In genomic region chr14:8398507-8398906, GRCm38 (mm10) we compare ENCODE assay signal across 26 mouse cellular contexts. TPM values are rescaled to one million over a fixed set of nuclear protein-coding genes. Genes with fewer than 3 reads are reported as not detected.
"Had no signal": no experiment of that assay in that cellular context is flagged by ENCODE, and none has a peak within 500 bp of the region (broad histone marks: within the 10 kb centered on the region; RNA-seq: fewer than 3 reads in every experiment).

No protein-coding gene starts in this region.

- H3K4me3 ChIP-seq: gastrocnemius, adult 2 months; heart, embryonic 10.5 days; heart, embryonic 12.5 days; hindbrain, embryonic 10.5 days; hindbrain, embryonic 12.5 days; intestine, embryonic 15.5 days; layer of hippocampus, adult 2 months; left cerebral cortex, adult 2 months; limb, embryonic 10.5 days; limb, embryonic 12.5 days had no signal

- H3K4me2 ChIP-seq: heart, embryonic 12.5 days; hindbrain, embryonic 12.5 days; hindbrain, embryonic 14.5 days; intestine, embryonic 15.5 days; limb, embryonic 12.5 days had no signal

- H3K9me3 ChIP-seq: heart, embryonic 10.5 days; heart, embryonic 12.5 days; hindbrain, embryonic 10.5 days; hindbrain, embryonic 12.5 days; intestine, embryonic 15.5 days; limb, embryonic 10.5 days; limb, embryonic 12.5 days had no signal

- ATAC-seq: hindbrain, embryonic 16.5 days; inflammation-experienced regulatory T-cells, adult 6 months; intestine, embryonic 15.5 days; intestine, postnatal 0 days had no signal

- H3K27me3 ChIP-seq: heart, embryonic 12.5 days; hindbrain, embryonic 12.5 days; intestine, embryonic 15.5 days; limb, embryonic 12.5 days had no signal

- H3K9ac ChIP-seq: heart, embryonic 12.5 days; hindbrain, embryonic 12.5 days; hindbrain, embryonic 14.5 days; intestine, embryonic 15.5 days; limb, embryonic 12.5 days had no signal

- H3K27ac ChIP-seq: gastrocnemius, adult 2 months; heart, embryonic 10.5 days; hindbrain, embryonic 10.5 days; hindbrain, embryonic 12.5 days; hindbrain, embryonic 14.5 days; intestine, embryonic 15.5 days; layer of hippocampus, adult 2 months; left cerebral cortex, adult 2 months; limb, embryonic 10.5 days; limb, embryonic 12.5 days had no signal

- DNase-seq: gastrocnemius, adult 2 months; gastrocnemius, postnatal 10 days; gastrocnemius, postnatal 25 days; heart, adult 18-20 months; heart, postnatal 10 days; heart, postnatal 4 days; kidney, adult 18-20 months; kidney, adult 8-10 months; kidney, postnatal 10 days; kidney, postnatal 25 days; kidney, postnatal 4 days had no signal

- H3K36me3 ChIP-seq: heart, embryonic 10.5 days; heart, embryonic 12.5 days; hindbrain, embryonic 10.5 days; hindbrain, embryonic 12.5 days; intestine, embryonic 15.5 days; limb, embryonic 10.5 days; limb, embryonic 12.5 days had no signal

- H3K4me1 ChIP-seq: hindbrain, embryonic 10.5 days; hindbrain, embryonic 12.5 days; intestine, embryonic 15.5 days; limb, embryonic 10.5 days; limb, embryonic 12.5 days had no signal

RNA-seq across cellular contexts. Expression of gene Oit1, which starts 20.0 kb away (rescaled TPM):
- polyA plus RNA-seq: frontal cortex, adult 2 months; heart, embryonic 10.5 days; heart, embryonic 12.5 days; heart, embryonic 14.5 days; hindbrain, embryonic 10.5 days; hindbrain, embryonic 12.5 days; hindbrain, embryonic 14.5 days; hindbrain, embryonic 16.5 days; inflammation-experienced regulatory T-cells, adult 6 months; limb, embryonic 10.5 days; limb, embryonic 12.5 days had no signal
